Mouse (Mus musculus) fibroblast of lung, adult 2 months (primary cell): Measurements from ENCODE around the gene Cldn22.
"Not testable (repeated sequence)": the region's sequence is repeated elsewhere in the genome, so short reads cannot be mapped to it uniquely, and the experiment has no call there.

Source experiments
- DNase-seq: peaks from one replicate; pipeline ENCODE4 v3.0.0-alpha.2; 2011; ENCODE audit warnings: low read depth

Cldn22 gene

GRCm38 (mm10) chr8:47824182-47824581 is at the start of gene Cldn22:
Cldn22 (plus strand) TSS chr8:47824482.
- no peak for DNase-seq

- DNase-seq = no peak
Observed at GRCm38 (mm10) chr8:47777415-47777814, 46.9 kb upstream of the Cldn22 start.

- no peak for DNase-seq
Observed at GRCm38 (mm10) chr8:47779589-47779988, 44.7 kb upstream of the Cldn22 start.

GRCm38 (mm10) chr8:47781881-47782280 is 42.4 kb upstream of the Cldn22 start:
- DNase-seq = no peak

- DNase-seq = no peak
Observed at GRCm38 (mm10) chr8:47783544-47783943, 40.7 kb upstream of the Cldn22 start.

GRCm38 (mm10) chr8:47783944-47784343 is 40.3 kb upstream of the Cldn22 start:
- no peak for DNase-seq

- DNase-seq = no peak
Observed at GRCm38 (mm10) chr8:47784436-47784835, 39.8 kb upstream of the Cldn22 start.

GRCm38 (mm10) chr8:47786323-47786722 is 38.0 kb upstream of the Cldn22 start:
- no peak for DNase-seq

- no peak for DNase-seq
Observed at GRCm38 (mm10) chr8:47787705-47788104, 36.6 kb upstream of the Cldn22 start.

GRCm38 (mm10) chr8:47791986-47792385 is 32.3 kb upstream of the Cldn22 start:
- DNase-seq = no peak

- DNase-seq = no peak
Observed at GRCm38 (mm10) chr8:47799438-47799837, 24.8 kb upstream of the Cldn22 start.

- DNase-seq = no peak
Observed at GRCm38 (mm10) chr8:47802349-47802748, 21.9 kb upstream of the Cldn22 start.

- DNase-seq = no peak
Observed at GRCm38 (mm10) chr8:47804262-47804661, 20.0 kb upstream of the Cldn22 start.

- DNase-seq = no peak
Observed at GRCm38 (mm10) chr8:47809970-47810665, 14.2 kb upstream of the Cldn22 start.

- no peak for DNase-seq
Observed at GRCm38 (mm10) chr8:47810666-47811015, 13.6 kb upstream of the Cldn22 start.

GRCm38 (mm10) chr8:47811221-47811620 is 13.1 kb upstream of the Cldn22 start:
- DNase-seq = no peak

GRCm38 (mm10) chr8:47819034-47819433 is 5.2 kb upstream of the Cldn22 start:
- DNase-seq = no peak

GRCm38 (mm10) chr8:47820914-47821772 is 3.1 kb upstream of the Cldn22 start:
- no peak for DNase-seq

- no peak for DNase-seq
Observed at GRCm38 (mm10) chr8:47821843-47822242, 2.4 kb upstream of the Cldn22 start, which contains the start of gene Cldn24. Cldn24 (plus strand) TSS chr8:47822143.

- DNase-seq = not testable (repeated sequence)
Observed at GRCm38 (mm10) chr8:47822541-47822940, 1.7 kb upstream of the Cldn22 start.

GRCm38 (mm10) chr8:47823777-47824176 is 505 bp upstream of the Cldn22 start:
- DNase-seq = peak; percentile 46

GRCm38 (mm10) chr8:47825596-47825995 is 1.3 kb downstream of the Cldn22 start:
- no peak for DNase-seq

- DNase-seq = no peak
Observed at GRCm38 (mm10) chr8:47826911-47827310, 2.6 kb downstream of the Cldn22 start.
